Mouse (Mus musculus) midbrain, postnatal 0 days (tissue): ENCODE results near the gene Mcmbp. TPM values are rescaled to one million over a fixed set of nuclear protein-coding genes. Genes with fewer than 3 reads are reported as not detected.

Source experiments
- ATAC-seq: fragments of 200-750 bp; cut with Nextera tagmentation; 2 replicates; pipeline ENCODE4 v1.8.0; 2017; ENCODE audit warnings: moderate number of reproducible peaks, mild to moderate bottlenecking, moderate TSS enrichment, moderate library complexity; ENCODE audit not compliant: low FRiP score
- DNase-seq: peaks from one replicate; pipeline ENCODE4 v3.0.0-alpha.2; 2015; ENCODE audit warnings: low spot score
- H3K27ac ChIP-seq: fragments of 300-500 bp; sonication (generic); 2 replicates; pipeline ENCODE4 v1.5.1; 2014; ENCODE audit warnings: low read depth, mild to moderate bottlenecking, low read length, mixed read lengths
- H3K27me3 ChIP-seq: fragments of 300-500 bp; sonication (generic); 2 replicates; pipeline ENCODE4 v1.6.1; 2014; ENCODE audit warnings: low read length, control low read depth, mixed read lengths; ENCODE audit not compliant: insufficient read depth
- H3K36me3 ChIP-seq: fragments of 300-500 bp; sonication (generic); 2 replicates; pipeline ENCODE4 v1.6.1; 2014; ENCODE audit warnings: low read length, control low read depth, mixed read lengths; ENCODE audit not compliant: insufficient read depth
- H3K4me1 ChIP-seq: fragments of 300-500 bp; sonication (generic); 2 replicates; pipeline ENCODE4 v1.6.1; 2014; ENCODE audit warnings: mild to moderate bottlenecking, control low read depth, antibody characterized with exemption, low read length, mixed read lengths; ENCODE audit not compliant: insufficient read depth
- H3K4me2 ChIP-seq: fragments of 300-500 bp; sonication (generic); 2 replicates; pipeline ENCODE4 v1.6.1; 2014; ENCODE audit warnings: low read depth, mild to moderate bottlenecking, low read length, mixed read lengths; ENCODE audit not compliant: poor library complexity, severe bottlenecking
- H3K4me3 ChIP-seq: fragments of 300-500 bp; sonication (generic); 2 replicates; pipeline ENCODE4 v1.5.1; 2014; ENCODE audit warnings: low read depth, mild to moderate bottlenecking, low read length, moderate library complexity
- H3K9ac ChIP-seq: fragments of 300-500 bp; sonication (generic); replicated peaks from 2 replicates; pipeline ENCODE4 v1.6.1; 2014; ENCODE audit warnings: mild to moderate bottlenecking, low read length, moderate library complexity, mixed read lengths; ENCODE audit not compliant: poor library complexity, severe bottlenecking
- H3K9me3 ChIP-seq: fragments of 300-500 bp; sonication (generic); 2 replicates; pipeline ENCODE4 v1.6.1; 2016; ENCODE audit warnings: low read length, control low read depth
- CTCF ChIP-seq: IDR thresholded peaks from 2 replicates; pipeline ENCODE4 v1.5.1; 2016; ENCODE audit warnings: antibody characterized with exemption, mild to moderate bottlenecking
- WGBS: fragments of 180-500 bp; shearing (Covaris S2); extraction: QIAGEN DNeasy Blood & Tissue Kit; methylation state at CpG from one replicate; pipeline ENCODE4 v1.1.7; 2014; 5-methylcytosine and 5-hydroxymethylcytosine counted together
- polyA plus RNA-seq: library from polyadenylated mRNA; unstranded; fragments of >200 nt; fragmentation: Nextera tagmentation; extraction: Ambion mirVana; gene quantifications from 2 replicates; pipeline ENCODE4 v1.2.1, GENCODE M21; 2015
- total RNA-seq: library from RNA; depleted of rRNA; stranded (reverse); fragments of >200 nt; gene quantifications from 2 replicates; pipeline ENCODE4 v1.2.3, GENCODE M21; 2014

Gene Mcmbp
- total and polyA plus RNA-seq, 2 experiments from 2014 or later: 37.1 to 42.7 TPM

DNA sequence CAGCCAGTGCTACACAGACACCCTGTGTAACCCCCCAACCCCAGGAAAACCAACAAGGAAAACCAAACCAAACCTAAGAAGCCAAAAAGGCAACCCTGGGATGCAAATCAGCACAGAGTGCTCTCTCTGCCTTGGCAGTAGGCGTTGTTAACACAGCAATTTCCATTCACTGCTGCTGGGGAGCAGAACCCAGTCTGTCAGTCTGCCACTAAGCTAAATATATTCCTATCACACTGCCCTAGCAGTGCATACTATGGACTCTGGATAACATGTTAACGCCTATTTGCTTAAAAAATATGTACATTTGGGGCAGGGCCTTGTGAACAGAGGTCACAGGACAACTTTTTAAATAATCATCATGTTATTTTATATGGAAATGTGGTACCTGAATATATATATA lies 8.7 kb downstream of the Mcmbp start:
- no peaks in the 10 kb centered on the region for H3K27me3 ChIP-seq
- H3K4me2 ChIP-seq: no peak overlapping the region
- H3K4me3 ChIP-seq: no peak overlapping the region
- no peaks in the 10 kb centered on the region for H3K36me3 ChIP-seq
- H3K9ac ChIP-seq: no peak overlapping the region
- 77% methylated on average over 2 of the region's 2 CpGs for WGBS
- ATAC-seq (no peak), DNase-seq (no peak)
- H3K9me3 ChIP-seq: no peaks in the 10 kb centered on the region
- no peaks in the 10 kb centered on the region for H3K4me1 ChIP-seq
- no peak for TF ChIP-seq CTCF
- H3K27ac ChIP-seq: no peak overlapping the region

DNA sequence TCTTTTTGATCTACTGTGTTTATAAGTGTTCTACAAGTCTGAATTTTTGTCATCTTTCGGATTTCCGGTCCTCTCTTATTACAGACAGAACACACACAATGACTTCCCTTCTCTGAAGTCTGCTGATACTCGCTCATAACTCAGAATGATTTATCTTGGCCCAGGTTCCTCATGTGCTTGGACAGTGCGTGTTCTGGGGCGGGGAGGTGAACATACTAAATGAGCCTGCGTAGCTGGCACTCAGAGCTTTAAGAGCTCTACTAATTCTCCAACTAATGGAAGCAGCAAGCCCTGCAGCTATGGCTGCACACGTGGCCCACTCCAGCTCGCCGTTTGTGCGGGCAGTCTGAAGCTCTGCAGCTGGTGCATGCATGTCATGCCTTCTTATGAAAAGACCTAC lies 11.6 kb downstream of the Mcmbp start:
- no peaks in the 10 kb centered on the region for H3K4me1 ChIP-seq
- no peak overlapping the region for H3K27ac ChIP-seq
- DNase-seq (no peak), ATAC-seq (no peak)
- no peak overlapping the region for H3K9ac ChIP-seq
- no peaks in the 10 kb centered on the region for H3K36me3 ChIP-seq
- 88% methylated on average over 10 of the region's 10 CpGs for WGBS
- no peak overlapping the region for H3K4me2 ChIP-seq
- H3K9me3 ChIP-seq: no peaks in the 10 kb centered on the region
- TF ChIP-seq CTCF: no peak
- no peaks in the 10 kb centered on the region for H3K27me3 ChIP-seq
- H3K4me3 ChIP-seq: no peak overlapping the region

DNA sequence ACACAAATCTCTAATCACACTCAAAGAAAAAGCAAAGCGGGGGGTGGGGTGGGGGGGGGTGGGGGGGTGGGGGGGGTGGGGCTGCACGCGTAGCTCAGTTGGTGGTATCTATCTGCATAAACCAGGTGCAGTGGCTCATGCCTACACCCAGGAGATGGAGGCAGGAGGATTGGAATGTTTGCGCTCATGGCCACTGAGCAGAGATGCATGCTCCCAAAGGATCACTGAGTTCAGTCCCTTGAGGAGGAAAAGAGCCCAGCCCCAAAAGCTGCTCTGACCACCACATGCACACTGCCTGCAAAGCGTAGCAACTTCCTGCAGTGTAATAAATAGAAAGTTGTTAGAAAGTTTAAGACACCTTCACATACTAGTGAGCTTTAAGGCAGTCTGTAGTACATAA lies 12.6 kb downstream of the Mcmbp start:
- Histone ChIP-seq H3K4me1 (no peaks in the 10 kb centered on the region), H3K4me2 (no peak overlapping the region), H3K27me3 (no peaks in the 10 kb centered on the region), H3K9me3 (no peaks in the 10 kb centered on the region), H3K9ac (no peak overlapping the region), H3K27ac (no peak overlapping the region), H3K4me3 (no peak overlapping the region), H3K36me3 (no peaks in the 10 kb centered on the region)
- ATAC-seq (no peak), DNase-seq (no peak)
- WGBS: 42% methylated on average over 5 of the region's 5 CpGs
- TF ChIP-seq CTCF: no peak

DNA sequence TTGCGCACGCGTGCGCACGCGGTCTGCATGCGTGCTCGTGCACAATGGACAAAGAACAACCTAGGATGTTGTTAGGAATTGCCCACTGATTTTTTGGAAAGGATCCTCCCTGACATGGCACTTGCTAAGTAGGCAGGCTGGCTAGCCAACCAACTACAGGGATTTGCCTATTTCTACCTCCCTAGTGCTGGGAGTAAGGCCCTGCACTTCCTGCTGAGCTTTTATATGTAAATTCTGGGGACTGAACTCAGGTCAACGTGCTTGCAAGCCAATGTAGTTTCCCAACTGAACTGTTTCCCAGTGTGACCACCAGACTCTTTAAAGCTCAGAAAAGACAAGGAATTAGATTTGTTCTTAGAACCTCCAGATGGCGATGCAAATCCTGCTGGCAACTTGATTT lies 13.3 kb downstream of the Mcmbp start:
- DNase-seq: no peak
- peak; percentile 5; the same call in 1 of the 2 replicates for TF ChIP-seq CTCF
- H3K4me1 ChIP-seq: no peaks in the 10 kb centered on the region
- no peaks in the 10 kb centered on the region for H3K27me3 ChIP-seq
- H3K36me3 ChIP-seq: peaks cover 4% of the 10 kb centered on the region; the same call in 1 of the 2 replicates
- WGBS: 44% methylated on average over 10 of the region's 10 CpGs
- H3K4me3 ChIP-seq: no peak overlapping the region
- no peak overlapping the region for H3K27ac ChIP-seq
- no peak overlapping the region for H3K4me2 ChIP-seq
- H3K9ac ChIP-seq: no peak overlapping the region
- no peaks in the 10 kb centered on the region for H3K9me3 ChIP-seq
- ATAC-seq: no peak

DNA sequence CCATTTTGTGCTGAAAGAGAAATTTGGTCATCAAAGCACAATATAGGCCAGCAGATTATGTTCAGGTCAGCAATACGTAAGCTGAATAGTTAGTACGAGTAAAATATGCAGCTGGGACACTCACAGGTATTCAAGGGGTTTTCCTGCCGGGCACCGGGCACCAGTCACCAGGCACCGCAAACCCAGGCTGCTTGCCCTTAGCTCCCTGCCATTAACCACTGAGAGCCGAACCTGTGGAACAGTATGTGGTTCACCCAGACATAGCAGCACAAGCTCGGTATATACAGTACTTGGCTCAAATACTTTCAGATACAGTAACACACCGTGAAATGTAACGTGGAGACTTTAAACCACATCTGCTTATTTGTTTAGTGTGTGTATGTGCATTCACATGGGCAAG lies 15.1 kb downstream of the Mcmbp start:
- ATAC-seq (no peak), DNase-seq (no peak)
- TF ChIP-seq CTCF: no peak
- H3K4me1 ChIP-seq: no peaks in the 10 kb centered on the region
- 80% methylated on average over 9 of the region's 9 CpGs for WGBS
- no peak overlapping the region for H3K9ac ChIP-seq
- H3K27me3 ChIP-seq: no peaks in the 10 kb centered on the region
- H3K9me3 ChIP-seq: no peaks in the 10 kb centered on the region
- no peak overlapping the region for H3K4me2 ChIP-seq
- H3K36me3 ChIP-seq: peaks cover 7% of the 10 kb centered on the region; the same call in 1 of the 2 replicates
- H3K27ac ChIP-seq: peak overlapping the region; percentile 33
- H3K4me3 ChIP-seq: no peak overlapping the region

DNA sequence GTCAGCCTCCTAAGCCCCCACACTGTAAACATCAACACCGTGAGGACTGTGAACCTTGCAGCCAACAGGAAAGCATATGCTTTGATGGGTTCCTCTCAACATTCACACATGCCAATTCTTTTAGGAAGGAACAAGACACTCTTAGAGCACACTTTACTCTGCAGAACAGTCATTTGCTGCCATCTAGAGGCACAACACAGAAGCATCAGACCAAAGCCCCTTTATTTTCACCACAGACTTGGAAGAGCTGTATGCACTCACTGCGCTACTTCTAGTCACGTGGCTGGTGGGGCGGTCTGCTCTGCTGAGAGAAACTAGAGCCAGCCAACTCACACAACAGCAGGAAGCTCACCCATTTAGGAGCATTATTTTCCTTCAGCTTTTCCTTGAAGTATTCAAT lies 15.5 kb downstream of the Mcmbp start:
- peak; percentile 87 for ATAC-seq
- 19% methylated on average over 4 of the region's 4 CpGs for WGBS
- peak; percentile 91 for TF ChIP-seq CTCF

More for the DNA sequence above, 15.5 kb downstream of the Mcmbp start:
- H3K4me3 ChIP-seq: no peak overlapping the region
- no peaks in the 10 kb centered on the region for H3K9me3 ChIP-seq
- H3K4me1 ChIP-seq: no peaks in the 10 kb centered on the region
- peak; percentile 92 for DNase-seq
- peaks cover 9% of the 10 kb centered on the region; the same call in 1 of the 2 replicates for H3K36me3 ChIP-seq
- H3K4me2 ChIP-seq: no peak overlapping the region
- H3K27ac ChIP-seq: peak overlapping the region; percentile 33
- no peak overlapping the region for H3K9ac ChIP-seq
- H3K27me3 ChIP-seq: no peaks in the 10 kb centered on the region
